In genomic region chr12:51362898-51363297, GRCm38 (mm10) we compare ENCODE assay signal across 20 mouse cellular contexts. TPM values are rescaled to one million over a fixed set of nuclear protein-coding genes. Genes with fewer than 3 reads are reported as not detected.
DNase-seq lines count a peak whose midpoint lies in the region; ATAC-seq and TF ChIP-seq lines count a peak whose summit lies in the region.
"Had no signal": no experiment of that assay in that cellular context is flagged by ENCODE, and none has a peak within 500 bp of the region (broad histone marks: within the 10 kb centered on the region; RNA-seq: fewer than 3 reads in every experiment).

No protein-coding gene starts in this region.

- H3K27me3 ChIP-seq in midbrain, embryonic 11.5 days (ENCODE audit: control insufficient read depth, insufficient read depth, low read length) = no peaks in the 10 kb centered on the region
- H3K27me3 ChIP-seq in midbrain, postnatal 0 days (ENCODE audit: insufficient read depth, low read length) = no peaks in the 10 kb centered on the region
- H3K27me3 ChIP-seq: CH12.LX, Patski had no signal

- H3K4me2 ChIP-seq in midbrain, embryonic 11.5 days = no peak overlapping the region
- H3K4me2 ChIP-seq in midbrain, postnatal 0 days (ENCODE audit: low read depth, low read length, poor library complexity, severe bottlenecking) = no peak overlapping the region

- no peak for ATAC-seq in midbrain, embryonic 11.5 days (ENCODE audit: low FRiP score)
- ATAC-seq in midbrain, postnatal 0 days (ENCODE audit: low FRiP score) = no peak
- ATAC-seq: activated CD4-positive, CD25-positive, alpha-beta regulatory T cell, adult 4 months; CD4-positive, CD25-positive, alpha-beta regulatory T cell, adult 4 months; Patski had no signal

- H3K9ac ChIP-seq in midbrain, embryonic 11.5 days (ENCODE audit: low read length) = no peak overlapping the region
- H3K9ac ChIP-seq in midbrain, postnatal 0 days (replicated peaks; ENCODE audit: low read length, poor library complexity, severe bottlenecking) = no peak overlapping the region

- H3K4me3 ChIP-seq in midbrain, embryonic 11.5 days (ENCODE audit: low read depth, low read length) = no peak overlapping the region
- no peak overlapping the region for H3K4me3 ChIP-seq in midbrain, postnatal 0 days (ENCODE audit: low read depth, low read length)

- no peak for TF ChIP-seq CTCF in midbrain, postnatal 0 days (IDR thresholded peaks at IDR 0.05)

- DNase-seq in midbrain, embryonic 11.5 days (ENCODE audit: low spot score, missing footprints) = peak; percentile 60
- DNase-seq in midbrain, postnatal 0 days (ENCODE audit: low spot score) = no peak
- DNase-seq in 416B (ENCODE audit: low read depth) = peak; percentile 53
- DNase-seq in neural tube, embryonic 10.5 days (ENCODE audit: extremely low spot score, low spot score) = no peak
- DNase-seq: adrenal gland, adult 2 months; adrenal gland, adult 8-10 months; adrenal gland, postnatal 10 days; adrenal gland, postnatal 14 days; adrenal gland, postnatal 25 days; adrenal gland, postnatal 36 days; B cell, adult 2 months; cerebellum, adult 11 months; cerebellum, adult 11-12 months; cerebellum, adult 18-20 months; cerebellum, adult 2 months had no signal

- H3K36me3 ChIP-seq in midbrain, embryonic 11.5 days (ENCODE audit: control insufficient read depth, insufficient read depth, low read length) = peaks cover 17% of the 10 kb centered on the region
- peaks cover 32% of the 10 kb centered on the region for H3K36me3 ChIP-seq in midbrain, postnatal 0 days (ENCODE audit: insufficient read depth, low read length)

- H3K9me3 ChIP-seq in midbrain, embryonic 11.5 days (ENCODE audit: control insufficient read depth, low read length) = no peaks in the 10 kb centered on the region
- H3K9me3 ChIP-seq in midbrain, postnatal 0 days (ENCODE audit: low read length) = no peaks in the 10 kb centered on the region
- H3K9me3 ChIP-seq: G1E had no signal

- WGBS in midbrain, embryonic 11.5 days = 97% methylated on average over 1 of the region's 1 CpGs
- WGBS in midbrain, postnatal 0 days = 97% methylated on average over 1 of the region's 1 CpGs

- no peak overlapping the region for H3K27ac ChIP-seq in midbrain, embryonic 11.5 days (ENCODE audit: low read depth, low read length)
- H3K27ac ChIP-seq in midbrain, postnatal 0 days (ENCODE audit: low read depth, low read length) = no peak overlapping the region

- no peaks in the 10 kb centered on the region for H3K4me1 ChIP-seq in midbrain, embryonic 11.5 days (ENCODE audit: control insufficient read depth, insufficient read depth, low read length)
- H3K4me1 ChIP-seq in midbrain, postnatal 0 days (ENCODE audit: insufficient read depth, low read length) = no peaks in the 10 kb centered on the region

RNA-seq across cellular contexts. Expression of gene Scfd1, which starts 14.4 kb away (rescaled TPM):
- polyA plus RNA-seq in midbrain, embryonic 11.5 days (2014; fragmentation: Nextera tagmentation; extraction: Ambion mirVana) = 77.9 and 89.6 TPM in 2 replicates
- 33.8 and 46.3 TPM in 2 replicates for total RNA-seq in midbrain, postnatal 0 days (2014; rRNA removed)
- 65.8 and 70.0 TPM in 2 replicates for polyA plus RNA-seq in midbrain, postnatal 0 days (2015; fragmentation: Nextera tagmentation; extraction: Ambion mirVana)

RNA-seq across cellular contexts. Expression of gene G2e3, which starts 15.0 kb away (rescaled TPM):
- 48.5 and 49.3 TPM in 2 replicates for polyA plus RNA-seq in midbrain, embryonic 11.5 days (2014; fragmentation: Nextera tagmentation; extraction: Ambion mirVana)
- 10.1 and 16.8 TPM in 2 replicates for total RNA-seq in midbrain, postnatal 0 days (2014; rRNA removed)
- polyA plus RNA-seq in midbrain, postnatal 0 days (2015; fragmentation: Nextera tagmentation; extraction: Ambion mirVana) = 7.8 and 8.2 TPM in 2 replicates

Comparison
In these comparisons a context has a peak if more than half of its experiments do, and no peak if none do; other contexts are left out.
1. DNase-seq: peak in midbrain, embryonic 11.5 days (single experiment) and 416B (single experiment); none in midbrain, postnatal 0 days (single experiment) and neural tube, embryonic 10.5 days (single experiment).